Mouse (Mus musculus) myocyte (in vitro differentiated cells): ENCODE data around the gene Dnase2b.

Source experiments
- CEBPB ChIP-seq: IDR thresholded peaks from 2 replicates; pipeline ENCODE4 v1.6.1; 2011; ENCODE audit warnings: mild to moderate bottlenecking, moderate library complexity; ENCODE audit not compliant: poor library complexity, insufficient read depth, severe bottlenecking
- E2F4 ChIP-seq: IDR thresholded peaks from one replicate; pipeline ENCODE4 v1.6.1; 2011; ENCODE audit warnings: mild to moderate bottlenecking, control low read depth, moderate library complexity; ENCODE audit not compliant: insufficient read depth
- MYOD1 ChIP-seq, 3 experiments: IDR thresholded peaks; one replicate each; pipeline ENCODE4 v1.6.1; 2011; ENCODE audit warnings: control low read depth in 2 of 3, low read depth in 2 of 3, mild to moderate bottlenecking in 2 of 3, moderate library complexity in 1 of 3; ENCODE audit not compliant: insufficient read length in 2 of 3, control insufficient read depth in 1 of 3
- POLR2A ChIP-seq: IDR thresholded peaks from one replicate; pipeline ENCODE4 v1.6.1; 2011; ENCODE audit warnings: low read depth, mild to moderate bottlenecking, control low read depth, moderate library complexity; ENCODE audit not compliant: insufficient read length
- TCF12 ChIP-seq: IDR thresholded peaks from one replicate; pipeline ENCODE4 v1.6.1; 2011; ENCODE audit warnings: mild to moderate bottlenecking, control low read depth; ENCODE audit not compliant: poor library complexity, insufficient read depth, severe bottlenecking
- TCF3 ChIP-seq: IDR thresholded peaks from one replicate; pipeline ENCODE4 v1.6.1; 2011; ENCODE audit warnings: low read depth, control low read depth; ENCODE audit not compliant: insufficient read length

DNA sequence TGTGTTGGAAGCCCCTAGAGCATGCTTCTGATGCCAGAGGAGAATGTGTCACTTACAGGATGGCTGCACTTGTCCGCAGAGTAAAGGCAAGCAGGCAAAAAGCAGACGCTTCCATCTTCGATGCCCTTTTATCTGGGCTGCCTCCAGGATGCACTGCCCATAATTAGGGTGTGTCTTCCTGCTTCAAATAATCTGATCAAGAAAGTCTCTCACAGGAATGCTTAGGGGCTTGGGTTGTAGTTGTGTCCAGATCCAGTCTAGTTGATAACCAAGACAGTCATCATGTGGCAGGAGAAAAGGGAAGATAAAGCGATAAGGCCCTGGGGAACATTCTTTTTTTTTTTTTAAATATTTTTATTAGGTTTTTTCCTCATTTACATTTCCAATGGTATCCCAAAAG is at the start of gene Dnase2b:
- TF ChIP-seq POLR2A (no peak), TCF3 (no peak), CEBPB (no peak), TCF12 (no peak), MYOD1 (IDR thresholded peaks at IDR 0.05; ENCODE audit: control insufficient read depth in 1 of 3, insufficient read length in 2 of 3, low read depth in 2 of 3) (no peak), E2F4 (no peak)
